Mouse (Mus musculus) cerebellum, adult 2 months (tissue): ENCODE results near the gene Hrh1.

ENCODE experiments used
- CTCF ChIP-seq: fragments of 200-500 bp; IDR thresholded peaks from 2 replicates; pipeline ENCODE4 v1.5.1; 2011; ENCODE audit warnings: low read depth, mild to moderate bottlenecking, control low read depth, low read length, moderate library complexity, borderline replicate concordance; ENCODE audit not compliant: insufficient read depth
- POLR2A ChIP-seq: fragments of 200-500 bp; IDR thresholded peaks from 2 replicates; pipeline ENCODE4 v1.6.1; 2011; ENCODE audit warnings: low read length, control low read depth, borderline replicate concordance; ENCODE audit not compliant: insufficient read depth

- no peak for TF ChIP-seq CTCF
- no peak for TF ChIP-seq POLR2A
Observed at GRCm38 (mm10) chr6:114362355-114362754, 35.4 kb upstream of the Hrh1 start.
